Mouse (Mus musculus) heart, embryonic 11.5 days (tissue): ENCODE data around the gene Sept1. TPM values are rescaled to one million over a fixed set of nuclear protein-coding genes. Genes with fewer than 3 reads are reported as not detected.
"Not testable (repeated sequence)": the region's sequence is repeated elsewhere in the genome, so short reads cannot be mapped to it uniquely, and the experiment has no call there.

Source experiments
- ATAC-seq: fragments of 200-750 bp; cut with Nextera tagmentation; replicated peaks from 2 replicates; pipeline ENCODE4 v1.8.0; 2017; ENCODE audit warnings: moderate library complexity; ENCODE audit not compliant: insufficient number of reproducible peaks, low FRiP score, low TSS enrichment
- H3K27ac ChIP-seq: fragments of 300-500 bp; sonication (generic); 2 replicates; pipeline ENCODE4 v1.5.1; 2014; ENCODE audit warnings: mild to moderate bottlenecking, low read depth, low read length
- H3K27me3 ChIP-seq: fragments of 300-500 bp; sonication (generic); 2 replicates; pipeline ENCODE4 v1.6.1; 2014; ENCODE audit warnings: mild to moderate bottlenecking, low read length, mixed read lengths; ENCODE audit not compliant: control insufficient read depth, insufficient read depth
- H3K36me3 ChIP-seq: fragments of 300-500 bp; sonication (generic); 2 replicates; pipeline ENCODE4 v1.6.1; 2014; ENCODE audit warnings: mild to moderate bottlenecking, low read length, moderate library complexity, mixed read lengths; ENCODE audit not compliant: control insufficient read depth, insufficient read depth
- H3K4me1 ChIP-seq: fragments of 300-500 bp; sonication (generic); 2 replicates; pipeline ENCODE4 v1.6.1; 2014; ENCODE audit warnings: low read length; ENCODE audit not compliant: control insufficient read depth, insufficient read depth
- H3K4me2 ChIP-seq: fragments of 300-500 bp; sonication (generic); 2 replicates; pipeline ENCODE4 v1.6.1; 2014; ENCODE audit warnings: mild to moderate bottlenecking, moderate library complexity
- H3K4me3 ChIP-seq: fragments of 300-500 bp; sonication (generic); 2 replicates; pipeline ENCODE4 v1.5.1; 2014; ENCODE audit warnings: low read depth, low read length
- H3K9ac ChIP-seq: fragments of 300-500 bp; sonication (generic); 2 replicates; pipeline ENCODE4 v1.6.1; 2014; ENCODE audit warnings: mild to moderate bottlenecking, low read depth, low read length, moderate library complexity
- H3K9me3 ChIP-seq: fragments of 300-500 bp; sonication (generic); replicated peaks from 2 replicates; pipeline ENCODE4 v1.6.1; 2016; ENCODE audit warnings: low read length; ENCODE audit not compliant: control insufficient read depth
- WGBS: fragments of 180-500 bp; shearing (Covaris S2); extraction: QIAGEN DNeasy Blood & Tissue Kit; methylation state at CpG from one replicate; pipeline ENCODE4 v1.1.7; 2014; ENCODE audit not compliant: insufficient replicate concordance; 5-methylcytosine and 5-hydroxymethylcytosine counted together
- polyA plus RNA-seq: library from polyadenylated mRNA; unstranded; fragments of >200 nt; fragmentation: Nextera tagmentation; extraction: Ambion mirVana; gene quantifications from 2 replicates; pipeline ENCODE4 v1.2.1, GENCODE M21; 2014

Gene Sept1
- polyA plus RNA-seq, 1 experiment from 2014 or later, result 23.1 TPM

DNA sequence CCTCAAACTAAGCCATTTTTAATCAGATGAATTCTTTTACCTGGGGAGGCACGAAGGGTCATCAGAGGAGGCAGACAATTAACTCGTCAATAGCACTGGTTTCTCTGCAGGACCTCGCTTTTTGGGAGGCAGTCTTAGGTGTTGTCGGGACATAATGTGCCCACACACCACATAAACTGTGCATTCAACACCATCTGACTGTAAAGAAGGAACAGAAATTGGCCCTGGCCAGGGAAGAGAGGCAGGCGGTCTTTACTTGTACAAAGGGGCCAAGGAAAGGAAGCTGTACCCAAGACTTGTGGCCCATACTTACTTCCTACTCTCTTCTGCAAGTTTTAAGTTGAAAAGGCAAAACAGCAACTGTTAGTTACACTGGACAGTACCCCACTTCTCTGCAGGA lies 23.6 kb upstream of the Sept1 start:
- WGBS, result 92% methylated on average over 5 of the region's 5 CpGs
- H3K4me2 ChIP-seq, result no peak overlapping the region

DNA sequence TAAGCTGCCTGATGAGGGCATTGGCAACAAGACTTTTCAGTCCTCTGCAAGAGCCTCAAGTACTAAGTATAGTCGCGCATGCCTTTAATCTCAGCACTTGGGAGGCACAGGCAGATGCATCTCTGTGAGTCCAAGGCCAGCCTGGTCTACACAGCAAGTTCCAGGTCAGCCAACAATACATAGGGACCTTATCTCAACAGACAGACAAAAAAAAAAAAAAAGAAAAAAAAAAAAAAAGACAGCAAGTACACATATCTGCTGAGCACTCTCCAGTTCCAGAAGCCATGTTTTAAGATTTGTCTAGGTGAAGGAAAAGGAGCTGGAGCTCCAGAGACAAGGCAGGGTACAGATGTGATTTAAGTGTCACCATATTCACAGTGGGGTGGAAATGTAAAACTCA lies 23.0 kb upstream of the Sept1 start:
- no peak for ATAC-seq
- Histone ChIP-seq H3K4me2 (no peak overlapping the region), H3K9me3 (no peaks in the 10 kb centered on the region)

More for the DNA sequence above, 23.6 kb upstream of the Sept1 start:
- H3K9ac ChIP-seq, result no peak overlapping the region
- H3K36me3 ChIP-seq, result no peaks in the 10 kb centered on the region; the same call in 1 of the 2 replicates
- H3K4me1 ChIP-seq, result peaks cover 18% of the 10 kb centered on the region; the same call in 1 of the 2 replicates
- no peak for ATAC-seq
- no peak overlapping the region for H3K4me3 ChIP-seq
- H3K9me3 ChIP-seq, result no peaks in the 10 kb centered on the region
- no peak overlapping the region for H3K27ac ChIP-seq
- no peaks in the 10 kb centered on the region for H3K27me3 ChIP-seq

DNA sequence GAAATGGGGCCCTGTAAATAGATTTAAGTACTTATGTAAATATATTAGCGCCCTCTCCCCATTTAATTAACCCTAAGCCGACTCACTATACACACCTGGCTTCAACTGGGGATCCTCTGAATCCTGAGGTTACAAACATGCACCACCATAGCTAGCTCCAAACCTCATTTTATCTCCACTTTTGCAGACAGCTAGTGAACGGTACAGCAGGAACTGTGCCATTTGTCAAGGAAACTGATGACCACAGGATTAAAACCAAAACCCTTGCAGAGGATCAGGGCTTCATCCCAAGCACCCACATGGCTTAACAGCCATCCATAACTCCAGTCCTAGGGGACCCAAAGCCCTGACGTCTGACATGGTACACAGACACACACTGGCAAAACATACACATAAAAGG lies 22.1 kb upstream of the Sept1 start:
- peak overlapping the region; percentile 65 for H3K4me3 ChIP-seq
- no peaks in the 10 kb centered on the region for H3K9me3 ChIP-seq
- H3K27me3 ChIP-seq, result no peaks in the 10 kb centered on the region
- H3K4me1 ChIP-seq, result peaks cover 18% of the 10 kb centered on the region; the same call in 1 of the 2 replicates
- ATAC-seq, result no peak
- H3K9ac ChIP-seq, result peak overlapping the region; percentile 85; the same call in 1 of the 2 replicates
- no peaks in the 10 kb centered on the region; the same call in 1 of the 2 replicates for H3K36me3 ChIP-seq
- peak overlapping the region; percentile 97 for H3K4me2 ChIP-seq
- H3K27ac ChIP-seq, result peak overlapping the region; percentile 90; the same call in 1 of the 2 replicates
- 19% methylated on average over 4 of the region's 4 CpGs for whole genome bisulfite sequencing

More for the DNA sequence above, 23.0 kb upstream of the Sept1 start:
- Histone ChIP-seq H3K4me3 (no peak overlapping the region), H3K36me3 (no peaks in the 10 kb centered on the region; the same call in 1 of the 2 replicates), H3K4me1 (peaks cover 18% of the 10 kb centered on the region; the same call in 1 of the 2 replicates), H3K9ac (no peak overlapping the region), H3K27me3 (no peaks in the 10 kb centered on the region), H3K27ac (no peak overlapping the region)
- WGBS, result 79% methylated on average over 2 of the region's 2 CpGs

DNA sequence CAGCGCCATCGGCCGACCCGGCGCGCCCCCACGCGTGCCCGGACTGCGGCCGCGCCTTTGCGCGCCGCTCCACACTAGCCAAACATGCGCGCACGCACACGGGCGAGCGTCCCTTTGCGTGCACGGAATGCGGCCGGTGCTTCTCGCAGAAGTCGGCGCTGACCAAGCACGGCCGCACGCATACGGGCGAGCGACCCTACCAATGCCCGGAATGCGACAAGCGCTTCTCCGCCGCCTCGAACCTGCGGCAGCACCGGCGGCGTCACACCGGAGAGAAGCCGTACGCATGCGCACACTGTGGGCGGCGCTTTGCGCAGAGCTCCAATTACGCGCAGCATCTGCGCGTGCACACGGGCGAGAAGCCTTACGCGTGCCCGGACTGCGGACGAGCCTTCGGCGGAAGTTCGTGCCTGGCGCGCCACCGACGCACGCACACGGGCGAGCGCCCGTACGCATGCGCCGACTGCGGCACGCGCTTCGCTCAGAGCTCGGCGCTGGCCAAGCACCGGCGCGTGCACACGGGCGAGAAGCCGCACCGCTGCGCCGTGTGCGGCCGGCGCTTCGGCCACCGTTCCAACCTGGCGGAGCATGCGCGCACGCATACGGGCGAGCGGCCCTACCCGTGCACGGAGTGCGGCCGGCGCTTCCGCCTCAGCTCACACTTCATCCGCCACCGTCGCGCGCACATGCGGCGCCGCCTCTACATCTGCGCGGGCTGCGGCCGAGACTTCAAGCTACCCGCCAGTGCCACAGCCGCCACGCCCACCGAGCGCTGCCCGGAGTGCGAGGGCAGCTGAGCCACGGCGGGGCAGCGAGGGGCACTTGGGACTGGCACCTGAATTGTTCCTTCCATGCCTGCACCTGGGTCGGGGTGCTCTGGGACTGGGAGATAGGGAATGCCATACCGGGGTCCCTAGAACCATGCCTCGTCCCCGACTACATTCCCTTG lies 21.2 kb upstream of the Sept1 start:
- Histone ChIP-seq H3K9me3 (no peaks in the 10 kb centered on the region), H3K4me1 (peaks cover 11% of the 10 kb centered on the region; the same call in 1 of the 2 replicates), H3K9ac (peak overlapping the region; percentile 85), H3K27me3 (no peaks in the 10 kb centered on the region), H3K4me3 (peak overlapping the region; percentile 65), H3K36me3 (no peaks in the 10 kb centered on the region; the same call in 1 of the 2 replicates), H3K27ac (peak overlapping the region; percentile 90), H3K4me2 (peak overlapping the region; percentile 97)
- peak; percentile 90 for ATAC-seq
- WGBS, result under 1% methylated on average over 123 of the region's 136 CpGs

DNA sequence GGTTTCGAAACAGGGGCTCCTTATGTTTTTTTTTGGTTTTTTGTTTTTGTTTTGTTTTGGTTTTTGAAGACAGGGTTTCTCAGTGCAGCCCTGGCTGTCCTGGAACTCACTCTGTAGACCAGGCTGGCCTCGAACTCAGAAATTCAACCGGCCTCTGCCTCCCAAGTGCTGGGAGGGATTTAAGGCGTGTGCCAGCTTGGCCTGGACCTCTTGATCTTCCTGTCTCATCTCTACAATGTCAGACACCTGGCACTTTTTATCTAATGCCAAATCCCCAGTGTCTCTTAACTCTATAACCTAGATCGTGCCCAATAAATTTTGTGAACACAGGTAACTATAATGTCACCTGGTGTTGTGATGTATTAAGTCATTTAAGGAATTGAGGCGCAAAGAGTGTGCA lies 20.4 kb upstream of the Sept1 start:
- ATAC-seq, result no peak
- H3K27ac ChIP-seq, result peak overlapping the region; percentile 90
- 79% methylated on average over 6 of the region's 6 CpGs for WGBS

DNA sequence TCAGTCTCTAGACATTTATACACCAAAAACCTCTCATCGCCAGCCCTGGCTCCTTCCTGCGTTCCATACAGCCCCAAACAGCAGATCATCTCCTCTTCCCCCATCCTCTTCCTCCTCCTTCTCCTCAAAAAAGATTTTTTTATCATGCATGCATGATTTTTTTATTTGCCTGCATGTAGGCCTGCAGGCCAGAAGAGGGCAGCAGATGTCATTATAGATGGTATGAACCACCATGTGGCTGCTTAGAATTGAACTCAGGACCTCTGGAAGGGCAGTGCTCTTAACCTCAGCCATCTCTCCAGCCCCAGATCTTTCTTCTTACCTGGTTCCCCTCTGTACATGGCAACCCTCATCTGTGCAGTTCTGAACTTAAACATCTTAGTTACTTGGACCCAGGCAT lies 19.5 kb upstream of the Sept1 start:
- Histone ChIP-seq H3K36me3 (no peaks in the 10 kb centered on the region; the same call in 1 of the 2 replicates), H3K27ac (no peak overlapping the region), H3K9me3 (no peaks in the 10 kb centered on the region), H3K27me3 (no peaks in the 10 kb centered on the region), H3K4me3 (no peak overlapping the region), H3K4me2 (no peak overlapping the region), H3K9ac (0 out of 2 replicates have a peak overlapping the region, but pooled peaks have one; percentile 28), H3K4me1 (peaks cover 10% of the 10 kb centered on the region; the same call in 1 of the 2 replicates)
- ATAC-seq, result no peak
- 86% methylated on average over 2 of the region's 2 CpGs for WGBS

More for the DNA sequence above, 20.4 kb upstream of the Sept1 start:
- Histone ChIP-seq H3K36me3 (no peaks in the 10 kb centered on the region; the same call in 1 of the 2 replicates), H3K9me3 (no peaks in the 10 kb centered on the region), H3K4me1 (peaks cover 10% of the 10 kb centered on the region; the same call in 1 of the 2 replicates), H3K27me3 (no peaks in the 10 kb centered on the region), H3K4me2 (peak overlapping the region; percentile 97), H3K9ac (peak overlapping the region; percentile 85), H3K4me3 (peak overlapping the region; percentile 65)

DNA sequence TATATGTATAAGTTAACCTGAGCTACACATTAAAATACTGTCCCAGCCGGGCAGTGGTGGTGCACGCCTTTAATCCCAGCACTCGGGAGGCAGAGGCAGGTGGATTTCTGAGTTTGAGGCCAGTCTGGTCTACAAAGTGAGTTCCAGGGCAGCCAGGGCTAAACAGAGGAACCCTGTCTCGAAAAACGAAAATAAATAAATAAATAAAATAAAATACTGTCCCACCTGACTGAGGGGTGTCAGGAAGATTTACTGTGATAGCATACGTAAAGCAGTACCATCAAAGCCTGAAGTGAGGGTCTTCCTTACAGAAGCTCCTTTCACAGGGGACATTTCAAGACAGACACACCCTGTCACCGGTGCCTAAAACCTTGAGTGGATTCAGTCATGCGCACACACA lies 17.6 kb upstream of the Sept1 start:
- not testable (repeated sequence) for H3K27ac ChIP-seq, ATAC-seq, H3K9ac ChIP-seq, H3K9me3 ChIP-seq, H3K27me3 ChIP-seq, H3K36me3 ChIP-seq, H3K4me2 ChIP-seq, H3K4me3 ChIP-seq
- peaks cover 13% of the 10 kb centered on the region for H3K4me1 ChIP-seq
- 88% methylated on average over 8 of the region's 8 CpGs for WGBS

DNA sequence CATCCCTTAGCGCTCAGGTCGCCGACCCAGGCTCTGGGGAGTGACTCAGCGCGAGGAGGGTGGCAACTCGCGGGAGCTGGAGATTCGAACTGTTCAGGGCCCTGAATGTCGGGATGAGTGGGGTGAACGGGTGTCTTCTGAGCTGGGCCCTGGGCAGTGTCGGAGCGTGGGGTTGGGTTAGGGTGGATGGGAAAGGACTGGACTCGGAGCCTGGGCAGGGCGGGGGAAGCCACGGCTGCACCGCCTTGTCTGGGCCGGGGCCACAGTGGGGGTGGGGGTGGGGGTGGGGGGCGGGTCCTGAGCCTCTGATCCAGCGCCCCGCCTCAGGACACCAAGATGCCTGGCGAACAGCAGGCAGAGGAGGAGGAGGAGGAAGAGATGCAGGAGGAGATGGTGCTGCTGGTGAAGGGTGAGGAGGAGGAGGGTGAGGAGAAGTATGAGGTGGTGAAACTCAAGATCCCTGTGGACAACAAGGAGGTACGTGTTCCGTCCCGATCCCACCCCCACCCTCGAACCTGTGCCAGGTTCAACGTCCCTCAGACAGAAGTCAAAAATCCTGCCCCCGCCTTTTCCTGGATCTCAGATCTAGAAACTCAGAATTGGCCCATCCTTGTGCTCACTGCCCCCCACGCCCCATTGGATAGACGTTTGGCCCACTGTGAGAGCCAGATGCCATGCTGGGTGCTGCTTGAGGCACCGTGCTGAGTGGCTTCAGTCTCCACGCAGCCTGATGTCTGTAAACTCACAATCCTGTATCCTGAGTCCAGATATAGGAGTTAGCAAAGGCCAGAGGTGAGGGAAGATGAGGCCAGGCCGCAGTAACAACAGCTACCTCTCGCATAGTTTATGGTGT lies 12.0 kb upstream of the Sept1 start:
- Histone ChIP-seq H3K4me2 (peak overlapping the region; percentile 76), H3K9me3 (no peaks in the 10 kb centered on the region), H3K4me1 (peaks cover 16% of the 10 kb centered on the region), H3K4me3 (peak overlapping the region; percentile 90), H3K9ac (peak overlapping the region; percentile 89), H3K36me3 (peaks cover 5% of the 10 kb centered on the region; the same call in 1 of the 2 replicates), H3K27ac (peak overlapping the region; percentile 84), H3K27me3 (no peaks in the 10 kb centered on the region)
- WGBS, result 14% methylated on average over 29 of the region's 33 CpGs
- ATAC-seq, result peak; percentile 71
